Mouse (Mus musculus) liver, embryonic 14.5 days (tissue): ENCODE measurements around the gene Trp53bp1. TPM values are rescaled to one million over a fixed set of nuclear protein-coding genes. Genes with fewer than 3 reads are reported as not detected.

Source experiments
- ATAC-seq: fragments of 200-750 bp; cut with Nextera tagmentation; 2 replicates; pipeline ENCODE4 v1.8.0; 2017; ENCODE audit warnings: moderate number of reproducible peaks, mild to moderate bottlenecking, moderate library complexity; ENCODE audit not compliant: insufficient read depth
- DNase-seq, 3 experiments: peaks; one replicate each; pipeline ENCODE4 v3.0.0-alpha.2; 2012 to 2013; ENCODE audit warnings: low read depth in 3 of 3, low spot score in 3 of 3
- H3K27ac ChIP-seq: fragments of 300-500 bp; sonication (generic); 2 replicates; pipeline ENCODE4 v1.5.1; 2014; ENCODE audit warnings: moderate library complexity, mild to moderate bottlenecking, control low read depth, inconsistent platforms
- H3K27me3 ChIP-seq: fragments of 300-500 bp; sonication (generic); 2 replicates; pipeline ENCODE4 v1.6.1; 2014; ENCODE audit warnings: mild to moderate bottlenecking, low read length, moderate library complexity; ENCODE audit not compliant: control insufficient read depth, insufficient read depth
- H3K36me3 ChIP-seq: fragments of 300-500 bp; sonication (generic); replicated peaks from 2 replicates; pipeline ENCODE4 v1.6.1; 2014; ENCODE audit warnings: low read depth; ENCODE audit not compliant: control insufficient read depth, insufficient read depth
- H3K4me1 ChIP-seq, 2 experiments: fragments of 200-500 bp in 1 of 2; fragments of 300-500 bp in 1 of 2; sonication (generic) in 1 of 2; replicated peaks; 2 replicates each; pipeline ENCODE4 v1.6.1; 2012 to 2014; ENCODE audit warnings: antibody characterized with exemption in 1 of 2, inconsistent platforms in 1 of 2, low read length in 1 of 2; ENCODE audit not compliant: control insufficient read depth in 2 of 2, insufficient read depth in 2 of 2
- H3K4me2 ChIP-seq: fragments of 300-500 bp; sonication (generic); 2 replicates; pipeline ENCODE4 v1.6.1; 2014; ENCODE audit warnings: low read depth, mild to moderate bottlenecking, control low read depth, moderate library complexity
- H3K4me3 ChIP-seq, 2 experiments: fragments of 200-500 bp in 1 of 2; fragments of 300-500 bp in 1 of 2; sonication (generic) in 1 of 2; 2 replicates each; pipeline ENCODE4 v1.5.1; 2012 to 2014; ENCODE audit warnings: low read depth in 2 of 2, low read length in 2 of 2, mild to moderate bottlenecking in 2 of 2, control low read depth in 1 of 2, inconsistent platforms in 1 of 2, moderate library complexity in 1 of 2; ENCODE audit not compliant: insufficient read depth in 1 of 2
- H3K9ac ChIP-seq: fragments of 300-500 bp; sonication (generic); replicated peaks from 2 replicates; pipeline ENCODE4 v1.6.1; 2014; ENCODE audit warnings: mild to moderate bottlenecking, control low read depth, moderate library complexity
- H3K9me3 ChIP-seq: fragments of 300-500 bp; sonication (generic); 2 replicates; pipeline ENCODE4 v1.6.1; 2016; ENCODE audit warnings: low read length, mixed read lengths; ENCODE audit not compliant: control insufficient read depth
- CTCF ChIP-seq: IDR thresholded peaks from 2 replicates; pipeline ENCODE4 v1.5.1; 2016; ENCODE audit warnings: antibody characterized with exemption, low read depth, control low read depth
- EP300 ChIP-seq: IDR thresholded peaks from 2 replicates; pipeline ENCODE4 v1.6.1; 2016; ENCODE audit warnings: antibody characterized with exemption, low read depth
- WGBS: fragments of 180-500 bp; shearing (Covaris S2); extraction: QIAGEN DNeasy Blood & Tissue Kit; methylation state at CpG from one replicate; pipeline ENCODE4 v1.1.7; 2014; ENCODE audit not compliant: insufficient replicate concordance; 5-methylcytosine and 5-hydroxymethylcytosine counted together
- polyA plus RNA-seq, 2 experiments: library from polyadenylated mRNA; depleted of rRNA in 1 of 2; stranded (reverse) in 1 of 2; unstranded in 1 of 2; fragments of >200 nt; fragmentation: Nextera tagmentation in 1 of 2; extraction: Ambion mirVana in 1 of 2; gene quantifications; 2 replicates each; pipeline versions ENCODE4 v1.2.1 to v1.2.3; 2012 to 2014

Gene Trp53bp1
- polyA plus RNA-seq, 2 experiments, result 14.1 to 17.0 TPM

- no peaks in the 10 kb centered on the region for H3K9me3 ChIP-seq
- no peaks in the 10 kb centered on the region for H3K4me1 ChIP-seq
- no peak overlapping the region for H3K4me3 ChIP-seq
- DNase-seq, result no peak
- peaks cover 44% of the 10 kb centered on the region for H3K36me3 ChIP-seq
- H3K27ac ChIP-seq, result no peak overlapping the region
- no peak overlapping the region for H3K9ac ChIP-seq
- TF ChIP-seq CTCF (peak; percentile 63), EP300 (no peak)
- H3K4me2 ChIP-seq, result no peak overlapping the region
- 73% methylated on average over 3 of the region's 3 CpGs for WGBS
- ATAC-seq, result no peak
- no peaks in the 10 kb centered on the region for H3K27me3 ChIP-seq
Measured at GRCm38 (mm10) chr2:121178828-121179479, 92.3 kb downstream of the Trp53bp1 start.

- peak; percentile 95 for ATAC-seq
- peaks cover 18% of the 10 kb centered on the region; the same call in 1 of the 2 replicates for H3K36me3 ChIP-seq
- H3K27me3 ChIP-seq, result no peaks in the 10 kb centered on the region
- TF ChIP-seq EP300 (no peak), CTCF (peak; percentile 35; the same call in 1 of the 2 replicates)
- WGBS, result under 1% methylated on average over 65 of the region's 66 CpGs
- DNase-seq, result peak; percentile 79 to 85 (median 83)
- peak within 1 kb of the TSS; percentile 100 for H3K4me2 ChIP-seq
- peak within 1 kb of the TSS; percentile 65 to 95 for H3K4me3 ChIP-seq
- peak within 1 kb of the TSS; percentile 80 for H3K27ac ChIP-seq
- H3K4me1 ChIP-seq, result peaks cover 9 to 13% of the 10 kb centered on the region in 2 experiments
- no peaks in the 10 kb centered on the region for H3K9me3 ChIP-seq
- peak within 1 kb of the TSS; percentile 75 for H3K9ac ChIP-seq
Measured at GRCm38 (mm10) chr2:121170980-121171742, 100.0 kb downstream of the Trp53bp1 start, which contains the start of gene Zscan29. Gene Zscan29 (minus strand): TSS chr2:121171125.

- H3K36me3 ChIP-seq, result peaks cover 17% of the 10 kb centered on the region
- ATAC-seq, result peak; percentile 46
- H3K27me3 ChIP-seq, result no peaks in the 10 kb centered on the region
- no peaks in the 10 kb centered on the region for H3K9me3 ChIP-seq
- H3K9ac ChIP-seq, result peak within 1 kb of the TSS; percentile 75
- peak in 2 of 3 experiments; percentile 41 to 50 for DNase-seq
- TF ChIP-seq CTCF, result no peak
- TF ChIP-seq EP300, result 0 out of 2 replicates have a peak, but pooled peaks have one; percentile 6
- H3K4me2 ChIP-seq, result peak within 1 kb of the TSS; percentile 100
- WGBS, result under 1% methylated on average over 38 of the region's 38 CpGs
- peak within 1 kb of the TSS; percentile 65 to 95 for H3K4me3 ChIP-seq
- peak within 1 kb of the TSS; percentile 80 for H3K27ac ChIP-seq
- peaks cover 9 to 13% of the 10 kb centered on the region in 2 experiments for H3K4me1 ChIP-seq
Measured at GRCm38 (mm10) chr2:121170481-121170971, 100.7 kb downstream of the Trp53bp1 start, which contains the start of gene Tubgcp4. Gene Tubgcp4 (plus strand): TSS chr2:121170654.

GRCm38 (mm10) chr2:121169902-121170301 lies 101.3 kb downstream of the Trp53bp1 start:
- H3K4me2 ChIP-seq, result peak overlapping the region; percentile 100
- peaks cover 9 to 13% of the 10 kb centered on the region in 2 experiments for H3K4me1 ChIP-seq
- peak overlapping the region; percentile 65 to 95 for H3K4me3 ChIP-seq
- 9% methylated on average over 9 of the region's 9 CpGs for WGBS
- H3K9ac ChIP-seq, result peak overlapping the region; percentile 75
- ATAC-seq (no peak), DNase-seq (no peak)
- no peak for TF ChIP-seq EP300
- no peak for TF ChIP-seq CTCF
- 0 out of 2 replicates have a peak overlapping the region, but pooled peaks have one; percentile 7 for H3K27ac ChIP-seq
- no peaks in the 10 kb centered on the region for H3K27me3 ChIP-seq
- peaks cover 14% of the 10 kb centered on the region for H3K36me3 ChIP-seq
- H3K9me3 ChIP-seq, result no peaks in the 10 kb centered on the region

GRCm38 (mm10) chr2:121169173-121169572 lies 102.0 kb downstream of the Trp53bp1 start:
- peaks cover 9% of the 10 kb centered on the region for H3K36me3 ChIP-seq
- H3K4me2 ChIP-seq, result peak overlapping the region; percentile 100
- DNase-seq (no peak), ATAC-seq (no peak)
- no peak overlapping the region for H3K27ac ChIP-seq
- H3K27me3 ChIP-seq, result no peaks in the 10 kb centered on the region
- H3K9ac ChIP-seq, result peak overlapping the region; percentile 75
- H3K9me3 ChIP-seq, result no peaks in the 10 kb centered on the region
- peak overlapping the region; percentile 11 to 65; a peak in 3 of 4 replicates for H3K4me3 ChIP-seq
- peaks cover 9 to 13% of the 10 kb centered on the region in 2 experiments for H3K4me1 ChIP-seq
- 57% methylated on average over 4 of the region's 4 CpGs for WGBS
- TF ChIP-seq CTCF (no peak), EP300 (no peak)
